Mouse (Mus musculus) splenic B cell, adult 2 months (primary cell): ENCODE results near the gene Mia.

Source experiments
- DNase-seq: peaks from one replicate; pipeline ENCODE4 v3.0.0-alpha.2; 2011; ENCODE audit warnings: low read depth, low spot score
- H3K27me3 ChIP-seq: 2 replicates; pipeline ENCODE4 v1.6.1; 2012; ENCODE audit warnings: mild to moderate bottlenecking, low read length, moderate library complexity, mixed read lengths; ENCODE audit not compliant: control insufficient read depth, poor library complexity, insufficient read depth, severe bottlenecking
- H3K36me3 ChIP-seq: 2 replicates; pipeline ENCODE4 v1.6.1; 2012; ENCODE audit warnings: mild to moderate bottlenecking, low read length, moderate library complexity, mixed read lengths; ENCODE audit not compliant: control insufficient read depth, poor library complexity, insufficient read depth, severe bottlenecking

The Mia gene

DNA sequence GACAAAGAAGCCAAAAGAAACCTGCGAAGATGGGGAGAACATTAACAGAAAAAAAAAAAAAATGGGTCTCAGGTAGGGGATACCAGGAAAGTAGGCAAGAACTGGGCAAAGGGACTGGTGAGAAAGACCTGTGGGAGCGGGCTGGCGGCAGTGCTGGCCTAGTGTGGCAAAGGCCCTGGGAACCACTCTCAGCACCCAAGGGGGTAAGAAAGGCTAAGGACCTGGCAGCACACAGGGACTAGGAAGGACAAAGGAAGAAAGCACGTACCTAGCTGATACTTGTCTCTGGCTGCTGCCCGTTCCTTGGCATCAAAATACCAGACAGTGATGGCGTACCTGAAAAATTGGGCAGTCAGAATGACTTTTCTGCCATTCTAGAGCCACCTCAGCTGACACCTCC, 21.7 kb downstream of the Mia start:
- no peaks in the 10 kb centered on the region for H3K27me3 ChIP-seq
- DNase-seq = no peak

DNA sequence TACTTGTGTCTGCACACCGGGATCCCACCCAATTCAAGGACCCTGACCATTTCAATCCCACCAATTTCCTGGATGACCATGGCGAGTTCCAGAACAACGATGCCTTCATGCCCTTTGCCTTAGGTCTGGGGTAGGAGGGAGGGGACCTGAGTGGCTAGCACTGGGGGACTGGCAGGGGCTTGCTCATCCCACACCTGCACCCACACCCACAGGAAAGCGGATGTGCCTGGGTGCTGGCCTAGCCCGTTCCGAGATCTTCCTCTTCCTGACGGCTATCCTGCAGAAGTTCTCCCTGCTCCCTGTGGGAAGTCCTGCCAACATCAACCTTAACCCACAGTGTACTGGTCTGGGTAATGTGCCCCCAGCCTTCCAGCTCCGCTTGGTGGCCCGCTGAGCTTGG, 22.8 kb downstream of the Mia start:
- Histone ChIP-seq H3K27me3 (no peaks in the 10 kb centered on the region), H3K36me3 (peaks cover 7% of the 10 kb centered on the region)
- no peak for DNase-seq

More for the DNA sequence above, 21.7 kb downstream of the Mia start:
- H3K36me3 ChIP-seq = peaks cover 7% of the 10 kb centered on the region

- Histone ChIP-seq H3K36me3 (peaks cover 7% of the 10 kb centered on the region), H3K27me3 (no peaks in the 10 kb centered on the region)
- DNase-seq = no peak
Measured at GRCm38 (mm10) chr7:27156005-27156404, 25.0 kb downstream of the Mia start.

- Histone ChIP-seq H3K36me3 (0 out of 2 replicates have a peak, but pooled peaks cover 1% of the 10 kb centered on the region), H3K27me3 (no peaks in the 10 kb centered on the region)
- no peak for DNase-seq
Measured at GRCm38 (mm10) chr7:27153205-27153764, 27.7 kb downstream of the Mia start, which contains the start of gene Cyp2t4. Gene Cyp2t4 (plus strand): TSS chr7:27153714.

- no peaks in the 10 kb centered on the region for H3K27me3 ChIP-seq
- no peaks in the 10 kb centered on the region for H3K36me3 ChIP-seq
- no peak for DNase-seq
Measured at GRCm38 (mm10) chr7:27136410-27136996, 44.5 kb downstream of the Mia start.

GRCm38 (mm10) chr7:27133757-27134156, 47.2 kb downstream of the Mia start:
- DNase-seq = no peak
- Histone ChIP-seq H3K36me3 (no peaks in the 10 kb centered on the region), H3K27me3 (no peaks in the 10 kb centered on the region)

- no peaks in the 10 kb centered on the region for H3K27me3 ChIP-seq
- no peaks in the 10 kb centered on the region for H3K36me3 ChIP-seq
- no peak for DNase-seq
Measured at GRCm38 (mm10) chr7:27133156-27133555, 47.8 kb downstream of the Mia start.

- DNase-seq = peak; percentile 66
- H3K27me3 ChIP-seq = no peaks in the 10 kb centered on the region
- H3K36me3 ChIP-seq = no peaks in the 10 kb centered on the region
Measured at GRCm38 (mm10) chr7:27132588-27132987, 48.4 kb downstream of the Mia start.

GRCm38 (mm10) chr7:27131387-27131786, 49.6 kb downstream of the Mia start:
- DNase-seq = no peak
- H3K36me3 ChIP-seq = no peaks in the 10 kb centered on the region
- no peaks in the 10 kb centered on the region for H3K27me3 ChIP-seq

DNA sequence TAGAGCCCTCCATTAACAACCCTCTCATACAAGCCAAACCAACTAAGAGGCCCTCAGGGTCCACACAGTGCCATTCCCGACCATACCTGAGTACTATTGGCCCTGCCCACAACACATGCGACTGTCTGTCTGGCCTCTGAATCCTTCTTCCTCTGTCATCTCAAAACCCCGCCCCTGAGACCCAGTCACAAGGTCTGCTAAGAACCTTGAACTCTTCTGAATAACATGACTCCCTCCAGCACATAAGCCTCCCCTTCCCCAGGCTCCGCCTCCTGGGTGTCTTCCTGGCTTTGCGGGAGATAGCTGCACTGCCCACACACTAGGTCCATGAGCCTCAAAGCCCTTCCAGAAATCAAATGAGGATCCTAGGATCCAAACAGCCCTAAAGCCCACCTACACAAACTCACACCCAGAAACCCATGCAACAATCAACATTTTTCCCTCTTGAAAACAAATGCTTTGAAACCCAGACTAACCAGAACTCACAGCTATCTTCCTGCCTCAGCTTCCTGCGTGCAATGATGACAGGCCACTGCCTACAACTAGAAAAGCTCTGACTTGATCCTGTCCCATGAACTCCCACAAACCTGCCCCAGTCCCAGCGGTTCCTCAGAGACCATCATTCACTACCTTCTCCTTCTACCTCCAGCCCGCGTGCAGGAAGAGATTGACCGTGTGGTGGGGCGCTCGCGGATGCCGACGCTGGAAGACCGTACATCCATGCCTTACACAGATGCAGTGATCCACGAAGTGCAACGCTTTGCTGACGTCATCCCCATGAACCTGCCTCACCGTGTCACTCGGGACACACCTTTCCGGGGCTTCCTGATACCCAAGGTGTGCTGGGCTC, 50.2 kb downstream of the Mia start:
- Histone ChIP-seq H3K36me3 (no peaks in the 10 kb centered on the region), H3K27me3 (no peaks in the 10 kb centered on the region)
- no peak for DNase-seq

GRCm38 (mm10) chr7:27129811-27130210, 51.1 kb downstream of the Mia start:
- Histone ChIP-seq H3K27me3 (no peaks in the 10 kb centered on the region), H3K36me3 (no peaks in the 10 kb centered on the region)
- DNase-seq = no peak
